8 mouse cellular contexts compared by ENCODE assay signal in genomic region chr7:126039247-126039835, GRCm38 (mm10). TPM values are rescaled to one million over a fixed set of nuclear protein-coding genes. Genes with fewer than 3 reads are reported as not detected.
DNase-seq lines count a peak whose midpoint lies in the region; ATAC-seq and TF ChIP-seq lines count a peak whose summit lies in the region.

No protein-coding gene starts in this region.

- no peaks in the 10 kb centered on the region for H3K9me3 ChIP-seq in lung, embryonic 15.5 days
- H3K9me3 ChIP-seq in forebrain, embryonic 14.5 days (replicated peaks; ENCODE audit: control insufficient read depth, low read length): no peaks in the 10 kb centered on the region
- H3K9me3 ChIP-seq in liver, embryonic 13.5 days (replicated peaks): no peaks in the 10 kb centered on the region
- H3K9me3 ChIP-seq in stomach, postnatal 0 days (ENCODE audit: control insufficient read depth, low read length): no peaks in the 10 kb centered on the region

- H3K4me2 ChIP-seq in lung, embryonic 15.5 days: peak overlapping the region; percentile 23
- H3K4me2 ChIP-seq in forebrain, embryonic 14.5 days (ENCODE audit: low read length): peak overlapping the region; percentile 16; the same call in 1 of the 2 replicates
- peak overlapping the region; percentile 43 for H3K4me2 ChIP-seq in liver, embryonic 13.5 days
- no peak overlapping the region for H3K4me2 ChIP-seq in stomach, postnatal 0 days (replicated peaks; ENCODE audit: low read depth)

- H3K4me1 ChIP-seq in lung, embryonic 15.5 days: peaks cover 40% of the 10 kb centered on the region
- peaks cover 24% of the 10 kb centered on the region for H3K4me1 ChIP-seq in forebrain, embryonic 14.5 days (ENCODE audit: control insufficient read depth, insufficient read depth, low read length)
- H3K4me1 ChIP-seq in liver, embryonic 13.5 days (replicated peaks): peaks cover 70% of the 10 kb centered on the region
- H3K4me1 ChIP-seq in stomach, postnatal 0 days (replicated peaks; ENCODE audit: control insufficient read depth, insufficient read depth): no peaks in the 10 kb centered on the region

- TF ChIP-seq CTCF in stomach, postnatal 0 days (IDR thresholded peaks at IDR 0.05; ENCODE audit: low read depth): no peak

- H3K27me3 ChIP-seq in lung, embryonic 15.5 days: no peaks in the 10 kb centered on the region
- no peaks in the 10 kb centered on the region for H3K27me3 ChIP-seq in forebrain, embryonic 14.5 days (replicated peaks; ENCODE audit: control insufficient read depth, insufficient read depth, low read length)
- H3K27me3 ChIP-seq in liver, embryonic 13.5 days: no peaks in the 10 kb centered on the region
- no peaks in the 10 kb centered on the region for H3K27me3 ChIP-seq in stomach, postnatal 0 days (ENCODE audit: control insufficient read depth, insufficient read depth, low read length)

- no peaks in the 10 kb centered on the region for H3K36me3 ChIP-seq in lung, embryonic 15.5 days
- no peaks in the 10 kb centered on the region for H3K36me3 ChIP-seq in forebrain, embryonic 14.5 days (ENCODE audit: control insufficient read depth, insufficient read depth, low read length)
- H3K36me3 ChIP-seq in liver, embryonic 13.5 days: no peaks in the 10 kb centered on the region
- H3K36me3 ChIP-seq in stomach, postnatal 0 days (ENCODE audit: control insufficient read depth, insufficient read depth, low read length): no peaks in the 10 kb centered on the region

- no peak overlapping the region for H3K4me3 ChIP-seq in lung, embryonic 15.5 days
- H3K4me3 ChIP-seq in forebrain, embryonic 14.5 days (ENCODE audit: low read depth, low read length): no peak overlapping the region
- no peak overlapping the region; the same call in 1 of the 2 replicates for H3K4me3 ChIP-seq in liver, embryonic 13.5 days (replicated peaks)
- no peak overlapping the region for H3K4me3 ChIP-seq in stomach, postnatal 0 days (ENCODE audit: low read depth, low read length)

- ATAC-seq in lung, embryonic 15.5 days (ENCODE audit: borderline replicate concordance, extremely low read depth, low FRiP score, low TSS enrichment): no peak
- 0 out of 2 replicates have a peak, but pooled peaks have one; percentile 24 for ATAC-seq in forebrain, embryonic 14.5 days
- peak; percentile 82 for ATAC-seq in liver, embryonic 13.5 days (ENCODE audit: low read depth)
- no peak for ATAC-seq in stomach, postnatal 0 days (ENCODE audit: low FRiP score, low TSS enrichment)

- DNase-seq in lung, postnatal 14 days: no peak
- DNase-seq in forebrain, embryonic 14.5 days (ENCODE audit: low spot score): no peak
- DNase-seq in liver, embryonic 13.5 days: peak; percentile 73
- DNase-seq in stomach, postnatal 0 days (ENCODE audit: low spot score): no peak
- DNase-seq in left cerebral cortex, postnatal 4 days: no peak
- no peak for DNase-seq in urinary bladder, adult 18-20 months (ENCODE audit: low spot score in 2 of 2)
- DNase-seq in lung, postnatal 25 days (ENCODE audit: low spot score): no peak

- H3K9ac ChIP-seq in lung, embryonic 15.5 days: no peak overlapping the region
- peak overlapping the region; percentile 22; the same call in 1 of the 2 replicates for H3K9ac ChIP-seq in forebrain, embryonic 14.5 days (ENCODE audit: low read length)
- H3K9ac ChIP-seq in liver, embryonic 13.5 days: peak overlapping the region; percentile 56
- no peak overlapping the region for H3K9ac ChIP-seq in stomach, postnatal 0 days (ENCODE audit: low read length)

- WGBS in lung, embryonic 15.5 days: 56% methylated on average over 5 of the region's 5 CpGs
- WGBS in forebrain, embryonic 14.5 days: 83% methylated on average over 5 of the region's 5 CpGs
- 41% methylated on average over 5 of the region's 5 CpGs for WGBS in liver, embryonic 13.5 days (ENCODE audit: insufficient replicate concordance)
- WGBS in stomach, postnatal 0 days: 81% methylated on average over 5 of the region's 5 CpGs

- peak overlapping the region; percentile 78 for H3K27ac ChIP-seq in lung, embryonic 15.5 days
- peak overlapping the region; percentile 67 for H3K27ac ChIP-seq in forebrain, embryonic 14.5 days (ENCODE audit: low read depth, low read length)
- H3K27ac ChIP-seq in liver, embryonic 13.5 days: peak overlapping the region; percentile 95
- peak overlapping the region; percentile 30; the same call in 1 of the 2 replicates for H3K27ac ChIP-seq in stomach, postnatal 0 days (replicated peaks)

- no peak for TF ChIP-seq EP300 in stomach, postnatal 0 days (optimal IDR thresholded peaks at IDR 0.05)

- intact Hi-C loops in left cerebral cortex, postnatal 4 days (cut with DNase I): no loop called here

RNA-seq across cellular contexts. Expression of gene Gsg1l, which starts 42.9 kb away (rescaled TPM):
- 2.9 and 3.2 TPM in 2 replicates for polyA plus RNA-seq in lung, embryonic 15.5 days (2015; fragmentation: Nextera tagmentation; extraction: Ambion mirVana)
- polyA plus RNA-seq in forebrain, embryonic 14.5 days (2014; fragmentation: Nextera tagmentation; extraction: Ambion mirVana): 5.0 TPM in 2 replicates
- 0.02 and 0.06 TPM in 2 replicates for polyA plus RNA-seq in liver, embryonic 13.5 days (2015; fragmentation: Nextera tagmentation; extraction: Ambion mirVana)
- 0.67 and 0.77 TPM in 2 replicates for polyA plus RNA-seq in stomach, postnatal 0 days (2015; fragmentation: Nextera tagmentation; extraction: Ambion mirVana)
- total RNA-seq in left cerebral cortex, postnatal 4 days (2021): 10 to 100 TPM; 16.4 to 19.2 TPM

Comparison
In these comparisons a context has a peak if more than half of its experiments do, and no peak if none do; other contexts are left out.
1. ATAC-seq: peak in forebrain, embryonic 14.5 days (single experiment) and liver, embryonic 13.5 days (single experiment); none in lung, embryonic 15.5 days (single experiment) and stomach, postnatal 0 days (single experiment).
2. H3K27ac ChIP-seq: peak in every context shown above with its lines; median percentile 95 in liver, embryonic 13.5 days; 78 in lung, embryonic 15.5 days; 67 in forebrain, embryonic 14.5 days; 30 in stomach, postnatal 0 days.
3. H3K9ac ChIP-seq: peak in forebrain, embryonic 14.5 days (single experiment) and liver, embryonic 13.5 days (single experiment); none in lung, embryonic 15.5 days (single experiment) and stomach, postnatal 0 days (single experiment).